Mouse (Mus musculus) Patski (cell line): ENCODE results near the gene Hacd3. TPM values are rescaled to one million over a fixed set of nuclear protein-coding genes. Genes with fewer than 3 reads are reported as not detected.

Source experiments
- ATAC-seq: fragments of 100-300 bp; one replicate; pipeline ENCODE4 v1.8.0; 2021
- CTCF ChIA-PET: fragments of 350-600 bp; sonication (Branson Sonifier 250); formaldehyde crosslinking; loops from one replicate; lab custom pipeline; 2022; ENCODE audit warnings: inconsistent platforms; lab: Charles Lee
- POLR2A ChIA-PET: fragments of 350-600 bp; sonication (Branson Sonifier 250); formaldehyde crosslinking; loops from one replicate; lab custom pipeline; 2022; ENCODE audit warnings: antibody characterized with exemption, inconsistent platforms; lab: Charles Lee
- DNase-seq: peaks from one replicate; pipeline ENCODE4 v3.0.0-alpha.2; 2011; ENCODE audit warnings: low read depth, low spot score
- H3K27me3 ChIP-seq: fragments of 371-371 bp; one replicate; pipeline ENCODE4 v1.5.1; 2021
- CTCF ChIP-seq: fragments of 100-300 bp; IDR thresholded peaks from one replicate; pipeline ENCODE4 v1.5.1; 2021
- in situ Hi-C: fragments of 300-500 bp; cut with MboI; formaldehyde crosslinking; loops from 3 replicates; pipeline ENCODE4 v1.11.1; 2018; ENCODE audit warnings: low pct_unique_long_range_greater_than_20kb, mixed read lengths
- polyA plus RNA-seq: library from polyadenylated mRNA; unstranded; gene quantifications from one replicate; pipeline ENCODE4 v1.2.3, GENCODE M21; 2021

Gene Hacd3
- polyA plus RNA-seq, 1 experiment from 2014 or later: 121 TPM

DNA sequence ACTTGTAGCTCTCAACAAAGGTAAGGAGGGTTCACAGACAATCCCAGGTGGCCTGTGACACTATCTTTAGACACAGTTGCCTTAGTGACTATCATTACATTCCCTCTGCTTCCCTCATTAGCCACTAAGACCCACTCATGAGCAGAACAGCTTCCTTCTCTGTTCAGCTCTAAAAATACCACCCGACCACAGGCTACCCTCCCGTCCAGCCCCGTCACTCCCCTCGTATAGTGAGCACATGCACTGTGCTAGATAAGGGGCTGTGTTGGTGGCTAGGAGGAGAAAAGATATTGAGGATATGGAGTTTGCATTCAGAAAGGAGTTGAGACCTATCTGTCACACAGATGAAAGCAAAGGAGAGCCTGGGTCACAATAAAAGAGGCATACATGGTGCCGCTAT lies 83.0 kb downstream of the Hacd3 start:
- H3K27me3 ChIP-seq: peaks cover 8% of the 10 kb centered on the region

GRCm38 (mm10) chr9:64937491-64937890 lies 84.0 kb downstream of the Hacd3 start:
- POLR2A ChIA-PET: no interaction called here
- TF ChIP-seq CTCF: peak; percentile 42
- no peak for ATAC-seq
- CTCF ChIA-PET: no interaction called here
- DNase-seq: no peak
- H3K27me3 ChIP-seq: peaks cover under 1% of the 10 kb centered on the region
- in situ Hi-C loops: loop anchor here (25.0 kb wide), 1 partner anchor 600 kb away; the partner anchor contains the start of gene Dis3l

More for the DNA sequence above, 83.0 kb downstream of the Hacd3 start:
- DNase-seq: no peak
- in situ Hi-C loops: loop anchor here (25.0 kb wide), 1 partner anchor 601 kb away; the partner anchor contains the start of gene Dis3l
- no peak for ATAC-seq
- POLR2A ChIA-PET: no interaction called here
- CTCF ChIA-PET: no interaction called here
- TF ChIP-seq CTCF: no peak

Other genes starting within 250 kb of the Hacd3 start
- gene Dennd4a, start 210.4 kb downstream of the Hacd3 start, polyA plus RNA-seq: 9.0 TPM
- 0.03 TPM for gene Slc24a1, start 70.1 kb downstream of the Hacd3 start, polyA plus RNA-seq
- gene Ints14, start 60.8 kb downstream of the Hacd3 start, polyA plus RNA-seq: 31.4 TPM
- 72.5 TPM for gene Dpp8, start 10.7 kb upstream of the Hacd3 start, polyA plus RNA-seq
- 3.3 TPM for gene Igdcc4, start 79.8 kb upstream of the Hacd3 start, polyA plus RNA-seq
- not detected for gene Igdcc3, start 119.5 kb upstream of the Hacd3 start, polyA plus RNA-seq
- 7.0 TPM for gene Parp16, start 173.7 kb upstream of the Hacd3 start, polyA plus RNA-seq
- not detected for gene Cilp, start 243.5 kb upstream of the Hacd3 start, polyA plus RNA-seq